Mouse (Mus musculus) small intestine, adult 2 months (tissue): ENCODE data around the gene Mafb. TPM values are rescaled to one million over a fixed set of nuclear protein-coding genes. Genes with fewer than 3 reads are reported as not detected.

ENCODE experiments used
- H3K27ac ChIP-seq: fragments of 200-500 bp; 2 replicates; pipeline ENCODE4 v1.5.1; 2012; ENCODE audit warnings: low read depth, low read length, control low read depth, inconsistent platforms; ENCODE audit not compliant: insufficient read depth
- H3K27me3 ChIP-seq: fragments of 200-500 bp; 2 replicates; pipeline ENCODE4 v1.6.1; 2012; ENCODE audit warnings: mild to moderate bottlenecking, moderate library complexity, low read length, inconsistent platforms; ENCODE audit not compliant: control insufficient read depth, insufficient read depth
- H3K36me3 ChIP-seq: fragments of 200-500 bp; 2 replicates; pipeline ENCODE4 v1.6.1; 2012; ENCODE audit warnings: mild to moderate bottlenecking, low read length, control low read depth, inconsistent platforms; ENCODE audit not compliant: control insufficient read depth, insufficient read depth
- H3K4me1 ChIP-seq: fragments of 200-500 bp; 2 replicates; pipeline ENCODE4 v1.6.1; 2012; ENCODE audit warnings: low read length, inconsistent platforms, mixed read lengths; ENCODE audit not compliant: control insufficient read depth, insufficient read depth, insufficient read length
- H3K4me3 ChIP-seq: fragments of 200-500 bp; 2 replicates; pipeline ENCODE4 v1.5.1; 2012; ENCODE audit warnings: low read depth, mild to moderate bottlenecking, control low read depth, inconsistent platforms, low read length, moderate library complexity
- CTCF ChIP-seq: fragments of 200-500 bp; IDR thresholded peaks from 2 replicates; pipeline ENCODE4 v1.5.1; 2012; ENCODE audit warnings: low read depth, mild to moderate bottlenecking, control low read depth, inconsistent platforms, low read length, moderate library complexity, mixed read lengths; ENCODE audit not compliant: insufficient replicate concordance, insufficient read length; ENCODE audit errors: extremely low read depth
- POLR2A ChIP-seq: fragments of 200-500 bp; IDR thresholded peaks from 2 replicates; pipeline ENCODE4 v1.6.1; 2012; ENCODE audit warnings: low read depth, mild to moderate bottlenecking, control low read depth, inconsistent platforms, low read length, moderate library complexity
- WGBS: fragments of 180-500 bp; shearing (Covaris S2); methylation state at CpG from one replicate; pipeline ENCODE4 v1.1.7; 2018; 5-methylcytosine and 5-hydroxymethylcytosine counted together
- polyA plus RNA-seq: library from polyadenylated mRNA; depleted of rRNA; stranded (reverse); fragments of >200 nt; gene quantifications from 2 replicates; pipeline ENCODE4 v1.2.3, GENCODE M21; 2012; rRNA removed

Mafb gene
- polyA plus RNA-seq, 1 experiment, result 65.6 TPM

DNA sequence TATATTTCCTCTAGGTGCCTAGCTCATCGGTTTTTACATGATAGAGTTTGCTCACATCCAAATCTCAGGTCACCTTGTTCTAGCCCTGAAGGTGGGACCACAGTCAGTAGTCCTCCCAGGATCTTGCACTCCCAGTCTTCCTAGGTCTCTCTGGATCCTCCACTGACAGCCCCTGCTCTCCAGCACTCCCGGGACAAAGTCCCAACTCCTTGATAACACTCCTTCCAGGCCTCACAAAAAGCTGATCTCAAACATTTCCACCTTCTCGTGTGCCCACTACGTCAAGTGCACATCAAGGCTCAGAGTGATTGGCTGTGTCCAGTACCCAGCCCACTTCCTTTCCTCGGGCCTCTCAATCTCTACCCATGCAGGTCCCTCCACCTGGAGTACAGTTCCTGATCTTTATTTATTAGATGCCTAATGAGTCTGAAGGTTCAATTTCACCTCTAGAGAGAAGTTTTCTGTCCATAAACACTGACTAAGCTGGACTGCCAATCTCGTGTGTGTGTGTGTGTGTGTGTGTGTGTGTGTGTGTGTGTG is 41.7 kb downstream of the Mafb start:
- H3K4me3 ChIP-seq, result no peak overlapping the region
- H3K27me3 ChIP-seq, result no peaks in the 10 kb centered on the region
- no peaks in the 10 kb centered on the region for H3K36me3 ChIP-seq
- TF ChIP-seq CTCF (no peak), POLR2A (no peak)
- H3K27ac ChIP-seq, result peak overlapping the region; percentile 59
- WGBS, result 36% methylated on average over 6 of the region's 6 CpGs
- H3K4me1 ChIP-seq, result peaks cover 8% of the 10 kb centered on the region; the same call in 1 of the 2 replicates

DNA sequence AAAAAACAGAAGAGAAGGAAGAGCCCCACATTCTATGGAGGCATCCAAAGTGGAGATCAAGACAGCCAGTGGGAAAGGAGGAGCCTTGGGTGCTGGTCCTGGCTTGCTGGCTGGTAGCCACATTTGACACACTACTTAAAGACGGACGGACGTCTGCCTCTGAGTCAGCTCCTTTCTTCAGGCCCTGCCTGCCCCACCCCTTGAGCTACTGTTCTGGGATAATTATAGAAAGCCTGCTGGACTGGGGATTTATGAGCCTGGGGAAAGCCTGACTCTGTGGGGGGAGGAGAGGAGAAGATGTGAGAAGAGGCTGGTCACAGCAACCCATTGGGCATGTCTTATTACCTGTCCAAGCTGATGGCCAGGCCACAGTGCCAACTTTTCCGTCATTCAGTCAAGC is 45.0 kb downstream of the Mafb start:
- WGBS, result 24% methylated on average over 4 of the region's 4 CpGs
- Histone ChIP-seq H3K27ac (no peak overlapping the region), H3K4me1 (peaks cover 3% of the 10 kb centered on the region; the same call in 1 of the 2 replicates), H3K36me3 (no peaks in the 10 kb centered on the region), H3K4me3 (no peak overlapping the region), H3K27me3 (no peaks in the 10 kb centered on the region)
- TF ChIP-seq POLR2A (no peak), CTCF (no peak)

DNA sequence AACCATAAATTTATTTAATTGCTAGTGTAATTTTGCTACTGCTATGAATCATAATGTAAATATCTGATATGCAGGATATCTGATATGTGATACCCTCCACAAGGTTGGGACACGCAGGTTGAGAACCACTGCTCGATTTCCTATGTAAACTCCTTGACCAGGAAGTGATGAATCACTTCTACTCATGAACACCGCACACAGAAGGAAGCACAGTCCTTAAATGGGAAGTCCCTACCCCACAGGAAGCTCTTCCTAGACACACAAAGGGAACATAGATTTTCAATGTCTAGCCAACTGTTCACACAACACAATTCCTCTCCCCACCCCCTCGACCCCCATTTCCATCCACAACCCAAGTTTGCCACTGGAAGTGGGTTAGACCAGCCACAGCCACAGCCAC is 48.6 kb downstream of the Mafb start:
- Histone ChIP-seq H3K27me3 (no peaks in the 10 kb centered on the region), H3K4me1 (peaks cover 6% of the 10 kb centered on the region; the same call in 1 of the 2 replicates), H3K27ac (no peak overlapping the region), H3K4me3 (no peak overlapping the region), H3K36me3 (no peaks in the 10 kb centered on the region)
- TF ChIP-seq CTCF, result no peak
- 24% methylated on average over 4 of the region's 4 CpGs for WGBS

Other genes with a start within 250 kb of the Mafb start
- 0.13 and 0.65 TPM in 2 replicates for gene Gm826, start 32.9 kb downstream of the Mafb start, polyA plus RNA-seq